Mouse (Mus musculus) liver, embryonic 11.5 days (tissue): ENCODE measurements around the gene Vwf. TPM values are rescaled to one million over a fixed set of nuclear protein-coding genes. Genes with fewer than 3 reads are reported as not detected.

Experiments used
- ATAC-seq: fragments of 200-750 bp; cut with Nextera tagmentation; replicated peaks from 2 replicates; pipeline ENCODE4 v1.8.0; 2017; ENCODE audit warnings: moderate number of reproducible peaks, mild to moderate bottlenecking, moderate TSS enrichment, moderate library complexity; ENCODE audit not compliant: low FRiP score
- DNase-seq: peaks from one replicate; pipeline ENCODE4 v3.0.0-alpha.2; 2017; ENCODE audit warnings: low spot score
- H3K27ac ChIP-seq: fragments of 300-500 bp; sonication (generic); 2 replicates; pipeline ENCODE4 v1.5.1; 2014; ENCODE audit warnings: mild to moderate bottlenecking, low read depth, low read length, control low read depth
- H3K27me3 ChIP-seq: fragments of 300-500 bp; sonication (generic); replicated peaks from 2 replicates; pipeline ENCODE4 v1.6.1; 2014; ENCODE audit warnings: low read length, mixed read lengths; ENCODE audit not compliant: control insufficient read depth, insufficient read depth
- H3K36me3 ChIP-seq: fragments of 300-500 bp; sonication (generic); 2 replicates; pipeline ENCODE4 v1.6.1; 2014; ENCODE audit warnings: mild to moderate bottlenecking, low read length, moderate library complexity, mixed read lengths; ENCODE audit not compliant: control insufficient read depth, insufficient read depth
- H3K4me1 ChIP-seq: fragments of 300-500 bp; sonication (generic); replicated peaks from 2 replicates; pipeline ENCODE4 v1.6.1; 2014; ENCODE audit warnings: low read length, mixed read lengths; ENCODE audit not compliant: control insufficient read depth, insufficient read depth
- H3K4me2 ChIP-seq: fragments of 300-500 bp; sonication (generic); 2 replicates; pipeline ENCODE4 v1.6.1; 2014; ENCODE audit warnings: mild to moderate bottlenecking, control low read depth, moderate library complexity
- H3K4me3 ChIP-seq: fragments of 300-500 bp; sonication (generic); 2 replicates; pipeline ENCODE4 v1.5.1; 2014; ENCODE audit warnings: low read depth, low read length, control low read depth
- H3K9ac ChIP-seq: fragments of 300-500 bp; sonication (generic); 2 replicates; pipeline ENCODE4 v1.6.1; 2014; ENCODE audit warnings: low read depth, low read length, control low read depth
- H3K9me3 ChIP-seq: fragments of 300-500 bp; sonication (generic); 2 replicates; pipeline ENCODE4 v1.6.1; 2016; ENCODE audit warnings: low read length, inconsistent platforms, mixed read lengths; ENCODE audit not compliant: control insufficient read depth
- WGBS: fragments of 180-500 bp; shearing (Covaris S2); extraction: QIAGEN DNeasy Blood & Tissue Kit; methylation state at CpG from one replicate; pipeline ENCODE4 v1.1.7; 2014; 5-methylcytosine and 5-hydroxymethylcytosine counted together
- polyA plus RNA-seq: library from polyadenylated mRNA; unstranded; fragments of >200 nt; fragmentation: Nextera tagmentation; extraction: Ambion mirVana; gene quantifications from 2 replicates; pipeline ENCODE4 v1.2.1, GENCODE M21; 2014

Gene Vwf
- polyA plus RNA-seq, 1 experiment from 2014 or later: 32.4 TPM

DNA sequence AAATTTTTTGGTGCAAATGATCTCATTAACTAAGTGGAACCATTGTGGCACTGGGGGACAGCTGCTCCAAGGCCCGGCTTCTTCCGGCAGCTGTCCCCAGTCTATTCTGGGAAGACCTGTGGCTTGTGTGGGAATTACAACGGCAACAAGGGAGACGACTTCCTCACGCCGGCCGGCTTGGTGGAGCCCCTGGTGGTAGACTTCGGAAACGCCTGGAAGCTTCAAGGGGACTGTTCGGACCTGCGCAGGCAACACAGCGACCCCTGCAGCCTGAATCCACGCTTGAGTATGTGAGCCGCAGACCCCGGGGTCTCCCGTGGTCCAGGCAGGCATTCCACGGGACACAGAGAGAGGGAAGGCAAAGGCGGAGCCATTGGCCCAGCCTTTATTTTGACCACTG lies 56.7 kb downstream of the Vwf start:
- no peaks in the 10 kb centered on the region for H3K27me3 ChIP-seq
- DNase-seq (peak; percentile 82), ATAC-seq (peak; percentile 59)
- no peak overlapping the region for H3K9ac ChIP-seq
- no peaks in the 10 kb centered on the region; the same call in 1 of the 2 replicates for H3K4me1 ChIP-seq
- no peaks in the 10 kb centered on the region for H3K9me3 ChIP-seq
- peak overlapping the region; percentile 48 for H3K4me2 ChIP-seq
- no peaks in the 10 kb centered on the region for H3K36me3 ChIP-seq
- no peak overlapping the region for H3K27ac ChIP-seq
- 5% methylated on average over 18 of the region's 18 CpGs for WGBS
- H3K4me3 ChIP-seq: no peak overlapping the region

DNA sequence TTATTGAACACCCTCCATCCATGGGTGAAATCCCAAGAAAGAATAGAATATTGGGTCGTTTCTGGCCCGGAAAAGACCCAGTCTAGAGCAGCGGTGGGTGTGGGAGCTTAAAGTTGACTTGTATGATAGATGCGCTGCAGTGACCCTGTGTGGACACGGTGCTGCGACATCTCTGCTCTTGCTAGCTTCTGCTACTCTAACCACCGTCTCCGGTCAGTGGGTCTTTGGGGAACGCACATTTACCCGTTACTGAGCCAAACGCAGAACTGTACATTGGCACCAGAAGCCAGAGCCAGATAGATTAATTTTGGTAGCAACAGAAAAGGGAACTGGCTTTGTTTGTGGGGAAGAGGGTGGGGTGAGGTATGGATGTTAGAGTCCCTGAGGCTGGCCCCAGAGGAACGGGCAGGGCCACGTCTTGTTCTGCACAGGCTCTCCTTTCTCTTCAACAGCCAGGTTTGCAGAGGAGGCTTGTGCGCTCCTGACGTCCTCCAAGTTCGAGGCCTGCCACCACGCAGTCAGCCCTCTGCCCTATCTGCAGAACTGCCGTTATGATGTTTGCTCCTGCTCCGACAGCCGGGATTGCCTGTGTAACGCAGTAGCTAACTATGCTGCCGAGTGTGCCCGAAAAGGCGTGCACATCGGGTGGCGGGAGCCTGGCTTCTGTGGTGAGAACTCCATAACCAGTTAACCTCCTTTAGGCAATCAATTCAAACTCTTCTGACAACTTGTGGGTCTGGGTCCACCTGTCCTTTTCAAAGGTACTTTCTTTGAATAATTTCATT lies 57.3 kb downstream of the Vwf start:
- no peak overlapping the region for H3K9ac ChIP-seq
- no peak for DNase-seq

DNA sequence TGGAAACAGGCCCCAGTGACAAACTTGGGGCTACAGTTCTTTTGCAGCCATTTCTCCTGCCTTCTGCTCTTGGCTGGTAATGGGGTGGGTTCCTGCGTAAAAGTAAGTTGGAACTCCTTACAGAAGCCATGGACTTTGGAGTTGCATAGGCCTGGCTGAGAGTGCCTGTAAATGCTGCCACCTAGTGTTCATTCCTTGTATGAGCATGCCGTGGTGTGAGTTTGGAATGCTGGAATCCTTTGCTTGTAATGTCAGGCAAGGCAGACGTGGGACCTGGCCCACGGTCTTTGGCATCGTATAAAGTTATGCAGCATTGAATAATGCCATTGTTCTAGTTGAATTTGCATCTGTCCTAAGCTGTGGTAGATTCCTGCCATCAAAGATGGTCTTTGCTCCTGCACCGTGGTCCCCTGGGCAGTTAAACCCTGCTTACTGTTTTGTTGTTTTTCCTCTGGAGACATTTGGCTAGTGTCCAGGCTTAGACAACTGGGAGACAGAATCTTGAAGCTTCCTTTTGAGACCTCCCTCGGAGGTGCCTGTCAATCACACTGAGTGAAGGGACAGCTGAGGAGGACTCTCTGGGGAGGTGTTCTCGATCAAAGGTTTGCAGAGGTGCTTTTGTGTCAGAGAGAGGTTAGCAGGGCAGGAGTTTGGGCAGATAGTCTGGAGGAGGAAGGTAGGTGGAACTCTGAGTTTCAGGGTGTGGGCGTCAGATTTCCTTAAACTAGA lies 58.1 kb downstream of the Vwf start:
- ATAC-seq (no peak), DNase-seq (peak; percentile 63)
- 28% methylated on average over 9 of the region's 9 CpGs for WGBS
- H3K27me3 ChIP-seq: no peaks in the 10 kb centered on the region
- no peak overlapping the region for H3K9ac ChIP-seq
- no peak overlapping the region for H3K4me3 ChIP-seq
- H3K4me1 ChIP-seq: no peaks in the 10 kb centered on the region; the same call in 1 of the 2 replicates
- H3K4me2 ChIP-seq: no peak overlapping the region
- no peak overlapping the region for H3K27ac ChIP-seq
- no peaks in the 10 kb centered on the region for H3K36me3 ChIP-seq
- H3K9me3 ChIP-seq: no peaks in the 10 kb centered on the region

More for the DNA sequence above, 57.3 kb downstream of the Vwf start:
- ATAC-seq: no peak
- no peaks in the 10 kb centered on the region for H3K27me3 ChIP-seq
- H3K4me1 ChIP-seq: no peaks in the 10 kb centered on the region; the same call in 1 of the 2 replicates
- peak overlapping the region; percentile 48 for H3K4me2 ChIP-seq
- no peak overlapping the region for H3K4me3 ChIP-seq
- no peaks in the 10 kb centered on the region for H3K9me3 ChIP-seq
- 61% methylated on average over 26 of the region's 26 CpGs for WGBS
- no peak overlapping the region for H3K27ac ChIP-seq
- no peaks in the 10 kb centered on the region for H3K36me3 ChIP-seq

DNA sequence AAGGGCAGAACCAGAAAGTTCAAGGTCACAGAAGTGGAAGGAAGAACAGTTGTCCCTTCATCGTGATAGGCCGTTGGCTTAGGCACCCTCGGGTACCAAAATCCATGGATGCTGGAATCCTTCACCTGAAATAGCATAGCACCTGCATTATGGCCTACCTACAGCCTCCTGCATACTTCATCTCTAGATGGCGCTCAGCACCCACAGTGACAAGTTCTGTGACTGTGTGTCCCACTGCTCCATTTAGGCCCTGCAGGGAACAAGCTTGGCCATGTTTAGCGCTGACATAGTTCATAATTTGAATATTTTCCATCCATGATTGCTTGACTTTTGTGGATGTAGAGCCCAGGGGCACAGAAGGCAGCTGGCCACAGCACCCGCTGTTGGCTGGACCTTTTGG lies 62.5 kb downstream of the Vwf start:
- H3K27ac ChIP-seq: no peak overlapping the region
- no peaks in the 10 kb centered on the region for H3K36me3 ChIP-seq
- no peak for DNase-seq
- H3K9ac ChIP-seq: no peak overlapping the region
- WGBS: 67% methylated on average over 6 of the region's 6 CpGs
- no peak for ATAC-seq
- no peaks in the 10 kb centered on the region for H3K9me3 ChIP-seq
- no peaks in the 10 kb centered on the region; the same call in 1 of the 2 replicates for H3K4me1 ChIP-seq
- H3K27me3 ChIP-seq: no peaks in the 10 kb centered on the region
- no peak overlapping the region for H3K4me3 ChIP-seq
- H3K4me2 ChIP-seq: no peak overlapping the region

DNA sequence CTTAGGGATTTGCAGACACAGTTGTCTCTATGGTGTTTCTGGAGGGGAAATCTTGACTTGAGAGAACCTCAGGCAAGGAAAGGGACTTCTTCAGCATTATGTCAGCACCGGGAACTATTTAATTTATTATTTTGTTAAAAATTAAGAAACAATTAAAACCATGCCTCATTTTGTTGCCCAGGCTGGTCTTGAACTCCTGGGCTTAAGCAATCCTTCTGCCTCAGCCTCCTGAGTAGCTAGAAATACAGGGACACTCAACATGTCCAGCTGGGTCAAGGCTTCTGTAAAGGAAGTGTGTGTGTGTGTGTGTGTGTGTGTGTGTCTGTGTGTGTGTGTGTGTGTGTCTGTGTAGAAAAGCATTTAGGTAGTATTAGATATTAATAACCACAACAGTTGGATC lies 71.3 kb downstream of the Vwf start:
- no peaks in the 10 kb centered on the region for H3K4me1 ChIP-seq
- H3K27ac ChIP-seq: no peak overlapping the region
- H3K27me3 ChIP-seq: no peaks in the 10 kb centered on the region; the same call in 1 of the 2 replicates
- 97% methylated on average over 1 of the region's 1 CpGs for WGBS
- no peak for DNase-seq
- no peak overlapping the region for H3K4me3 ChIP-seq
- no peak for ATAC-seq
- H3K9ac ChIP-seq: no peak overlapping the region
- no peak overlapping the region for H3K4me2 ChIP-seq
- H3K9me3 ChIP-seq: no peaks in the 10 kb centered on the region
- no peaks in the 10 kb centered on the region for H3K36me3 ChIP-seq

DNA sequence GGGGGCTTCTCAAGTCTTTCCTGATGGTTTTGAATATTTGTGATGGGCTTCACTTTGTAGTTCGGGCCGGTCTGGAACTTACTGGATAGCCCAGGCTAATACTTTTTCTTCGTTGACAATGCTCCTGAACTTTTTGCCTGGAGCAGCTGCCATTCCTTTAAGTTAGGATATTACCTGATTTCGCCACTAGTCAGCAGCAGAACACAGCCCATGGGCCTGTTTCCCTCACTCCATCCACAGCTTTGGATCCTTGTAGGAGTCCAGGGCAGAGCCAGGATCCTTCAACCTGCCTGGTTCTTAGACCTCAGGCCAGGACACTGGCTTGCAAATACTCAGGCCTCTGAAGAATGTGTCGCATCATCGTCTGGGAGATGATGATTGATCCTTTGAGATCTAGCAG lies 74.2 kb downstream of the Vwf start:
- WGBS: 48% methylated on average over 6 of the region's 6 CpGs
- no peaks in the 10 kb centered on the region for H3K9me3 ChIP-seq
- no peak for DNase-seq
- H3K27ac ChIP-seq: no peak overlapping the region
- H3K4me1 ChIP-seq: no peaks in the 10 kb centered on the region
- no peak overlapping the region for H3K4me3 ChIP-seq
- no peak overlapping the region for H3K9ac ChIP-seq
- no peaks in the 10 kb centered on the region for H3K36me3 ChIP-seq
- ATAC-seq: no peak
- H3K4me2 ChIP-seq: no peak overlapping the region
- no peaks in the 10 kb centered on the region; the same call in 1 of the 2 replicates for H3K27me3 ChIP-seq

DNA sequence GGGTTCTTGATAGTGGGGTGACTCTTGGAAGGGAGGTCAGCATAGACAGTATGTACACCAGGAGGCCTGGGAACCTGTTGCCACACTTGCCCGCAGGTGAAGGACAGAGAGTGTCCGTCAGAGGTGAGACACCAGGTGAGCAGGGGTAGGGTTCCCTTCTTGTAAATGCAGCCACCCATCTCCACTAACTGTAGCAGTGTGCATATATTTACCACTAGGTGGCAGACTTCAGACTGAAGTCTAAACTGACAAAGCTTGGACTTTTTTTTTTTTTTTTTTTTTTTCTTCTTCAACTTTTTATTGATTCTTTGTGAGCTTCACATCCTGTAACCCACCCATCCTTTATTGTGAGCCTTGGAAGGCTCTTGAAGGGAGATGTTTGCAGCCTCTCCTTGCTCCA lies 75.9 kb downstream of the Vwf start:
- H3K36me3 ChIP-seq: no peaks in the 10 kb centered on the region
- ATAC-seq (no peak), DNase-seq (no peak)
- no peaks in the 10 kb centered on the region for H3K4me1 ChIP-seq
- 31% methylated on average over 2 of the region's 2 CpGs for WGBS
- no peak overlapping the region for H3K4me3 ChIP-seq
- no peak overlapping the region for H3K27ac ChIP-seq
- H3K27me3 ChIP-seq: no peaks in the 10 kb centered on the region; the same call in 1 of the 2 replicates
- H3K9me3 ChIP-seq: no peaks in the 10 kb centered on the region
- H3K9ac ChIP-seq: no peak overlapping the region
- no peak overlapping the region for H3K4me2 ChIP-seq

DNA sequence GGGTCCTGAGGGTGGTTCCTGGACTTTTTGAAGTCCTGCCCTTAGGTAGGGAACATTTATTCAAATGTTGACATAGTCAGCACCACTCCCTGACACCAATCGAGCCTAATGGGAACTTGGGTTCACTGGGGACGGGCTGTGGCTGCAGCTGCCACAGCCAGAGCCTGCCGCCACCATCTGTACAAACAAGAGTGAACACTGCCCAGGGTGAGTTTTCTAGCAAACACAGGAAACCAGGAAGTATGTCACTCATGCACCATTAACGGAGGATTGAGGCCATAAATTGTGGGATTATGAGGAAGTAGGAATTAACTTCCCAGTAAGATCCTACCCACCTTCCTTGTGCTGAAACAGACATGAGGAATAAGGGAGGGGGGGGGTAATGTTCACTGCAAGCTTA lies 93.9 kb downstream of the Vwf start:
- Histone ChIP-seq H3K27me3 (no peaks in the 10 kb centered on the region), H3K4me2 (no peak overlapping the region), H3K4me3 (no peak overlapping the region), H3K36me3 (no peaks in the 10 kb centered on the region), H3K4me1 (no peaks in the 10 kb centered on the region), H3K9me3 (no peaks in the 10 kb centered on the region), H3K27ac (no peak overlapping the region), H3K9ac (no peak overlapping the region)
- 54% methylated on average over 4 of the region's 4 CpGs for WGBS
- ATAC-seq: no peak
- no peak for DNase-seq
